Mouse (Mus musculus): ENCODE results near the gene Sncg.
A peak's percentile ranks its signal among the peaks of the same experiment; 100 is the strongest.
"Not testable (repeated sequence)": the region's sequence is repeated elsewhere in the genome, so short reads cannot be mapped to it uniquely, and the experiment has no call there.

Gene Sncg

GRCm38 (mm10) chr14:34370921-34371320, 3.7 kb downstream of the Sncg start:
- no peak for DNase-seq (ENCODE audit: low spot score)

DNA sequence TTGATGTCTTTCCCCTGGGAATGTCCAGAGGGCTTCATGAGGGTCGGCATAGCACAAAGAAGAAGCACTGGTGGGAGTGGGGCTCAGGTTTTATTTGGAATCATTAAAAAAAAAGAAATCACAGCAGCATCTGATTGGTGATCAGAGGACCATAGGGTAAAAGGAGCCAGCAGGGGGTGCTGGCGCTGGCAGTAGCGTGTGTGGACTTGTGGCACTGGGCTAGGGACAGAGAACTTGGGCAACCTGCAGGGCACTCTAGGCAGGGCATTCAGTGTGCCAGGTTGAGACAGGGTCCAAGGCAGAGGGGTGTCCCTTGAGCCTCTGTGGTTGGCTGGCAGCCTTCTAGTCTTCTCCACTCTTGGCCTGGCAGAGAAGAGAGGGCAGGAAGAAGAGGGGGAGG, 4.4 kb downstream of the Sncg start:
- DNase-seq (ENCODE audit: low spot score): no peak

DNA sequence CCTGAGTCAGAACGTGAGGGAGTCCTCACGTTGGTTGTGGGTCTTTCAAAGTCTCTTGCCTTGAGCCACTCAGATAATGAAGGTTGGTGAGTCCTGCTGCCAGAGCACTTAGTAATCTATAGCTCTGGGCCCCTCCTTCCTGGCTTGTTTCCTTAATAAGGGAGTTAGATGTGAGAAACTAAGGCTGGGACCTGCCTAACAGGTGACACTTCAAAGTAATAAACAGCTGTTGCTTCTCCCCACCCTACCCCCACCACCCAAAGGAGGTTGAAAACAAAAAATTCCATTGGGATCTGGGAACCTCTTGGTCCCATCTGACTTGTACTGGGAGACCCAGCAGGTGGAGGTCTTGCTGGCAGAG, 9.5 kb downstream of the Sncg start:
- DNase-seq (ENCODE audit: low spot score): no peak

DNA sequence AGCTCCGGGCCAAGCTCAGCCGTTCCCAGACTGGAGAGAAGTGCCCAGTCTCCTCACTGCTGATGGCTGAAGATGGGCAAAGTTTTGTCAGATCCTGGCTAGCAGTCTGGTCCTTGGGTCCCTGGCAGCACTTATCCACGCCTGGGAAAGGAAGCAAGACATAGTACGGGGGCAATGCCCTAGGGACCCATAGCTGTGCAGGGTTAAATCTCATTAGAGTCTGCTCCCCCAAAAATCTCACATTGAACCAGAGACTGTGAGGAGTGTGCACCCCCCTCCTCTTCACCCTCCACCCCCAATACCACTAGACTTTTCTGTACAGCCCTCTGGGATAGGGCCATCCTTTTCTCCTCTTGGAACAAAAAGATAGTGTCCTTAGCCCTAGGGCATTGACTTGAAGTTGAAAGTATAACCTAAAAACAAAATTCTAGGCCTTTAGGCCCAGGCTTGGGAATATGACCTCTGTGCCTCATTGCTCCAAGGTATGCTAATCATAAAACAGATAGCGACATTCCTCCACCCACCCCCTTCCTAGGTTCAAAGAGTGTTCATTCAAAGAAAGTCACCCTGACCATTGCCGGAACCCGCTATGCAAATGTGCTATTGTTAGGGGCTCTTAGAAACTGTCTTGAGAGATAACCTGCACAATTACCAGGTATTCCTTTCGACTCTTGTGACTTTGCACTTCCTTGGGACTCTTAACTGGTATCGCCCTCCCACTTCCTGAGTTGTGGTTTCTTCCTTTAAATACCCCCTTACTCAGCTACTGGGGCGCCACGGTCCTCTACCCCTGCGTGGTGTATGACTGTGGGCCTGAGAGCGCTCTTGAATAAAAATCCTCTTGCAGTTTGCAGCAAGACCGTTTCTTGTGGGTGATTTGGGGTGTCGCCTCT, 10.1 kb downstream of the Sncg start:
- DNase-seq (ENCODE audit: low spot score): not testable (repeated sequence)

- peak; percentile 39 for DNase-seq (ENCODE audit: low spot score)
These were observed 10.9 kb downstream of the Sncg start for GRCm38 (mm10) chr14:34363490-34364253.

DNA sequence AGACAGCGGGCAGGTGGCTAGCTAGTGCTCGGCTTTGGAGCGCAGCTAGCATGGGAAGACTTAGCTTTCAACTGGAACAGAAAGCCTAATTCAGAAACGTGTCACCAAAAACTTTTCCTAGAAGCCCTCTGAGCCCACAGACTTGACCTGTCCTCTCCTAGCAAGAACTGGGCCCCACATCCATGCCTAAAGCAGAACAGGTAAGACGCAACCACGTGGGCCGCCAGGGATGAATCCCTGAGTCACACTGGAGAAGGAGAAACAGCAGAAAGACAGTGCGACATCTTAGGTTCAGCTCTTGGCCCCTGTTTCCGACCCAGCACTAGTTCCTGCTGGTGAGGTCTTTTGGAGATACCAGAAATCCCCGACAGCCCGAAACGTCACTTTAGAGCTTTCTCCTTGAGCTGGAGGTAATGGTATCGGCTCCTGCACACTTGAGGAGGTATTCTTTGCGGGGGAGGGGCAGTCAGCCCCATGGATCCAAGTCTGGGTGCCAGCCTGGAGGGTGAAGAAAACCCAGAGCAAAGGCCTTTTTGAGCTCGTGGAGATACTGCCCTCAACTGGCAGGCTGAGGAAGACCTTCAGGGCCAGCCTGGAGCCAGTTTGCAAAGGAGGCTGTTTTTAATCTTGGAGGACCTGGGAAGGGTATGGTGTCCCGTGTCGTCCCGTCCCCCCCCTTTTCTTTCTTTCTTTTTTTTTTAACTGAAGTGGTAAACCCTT, 11.7 kb downstream of the Sncg start:
- no peak for DNase-seq (ENCODE audit: low spot score)

DNA sequence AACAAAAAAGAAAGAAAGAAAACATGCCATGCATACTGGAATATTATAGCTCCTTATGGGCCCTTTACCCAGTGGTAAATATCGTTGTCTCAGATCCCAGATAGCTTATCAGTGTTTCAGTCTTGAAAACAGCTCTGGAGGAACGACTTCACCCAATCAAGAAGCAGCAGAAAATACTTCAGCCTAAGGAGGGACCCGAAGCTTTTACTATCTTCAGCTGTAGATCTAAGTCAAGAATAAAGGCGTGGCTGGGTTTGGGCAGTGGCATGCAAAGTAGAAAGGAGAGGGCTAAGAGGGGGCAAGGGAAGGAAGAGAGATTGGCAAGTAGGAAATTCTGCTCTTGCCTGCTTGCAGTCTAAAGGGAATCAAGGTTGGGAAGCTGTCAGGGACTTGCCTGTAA, 12.5 kb downstream of the Sncg start:
- no peak for DNase-seq (ENCODE audit: low spot score)

DNA sequence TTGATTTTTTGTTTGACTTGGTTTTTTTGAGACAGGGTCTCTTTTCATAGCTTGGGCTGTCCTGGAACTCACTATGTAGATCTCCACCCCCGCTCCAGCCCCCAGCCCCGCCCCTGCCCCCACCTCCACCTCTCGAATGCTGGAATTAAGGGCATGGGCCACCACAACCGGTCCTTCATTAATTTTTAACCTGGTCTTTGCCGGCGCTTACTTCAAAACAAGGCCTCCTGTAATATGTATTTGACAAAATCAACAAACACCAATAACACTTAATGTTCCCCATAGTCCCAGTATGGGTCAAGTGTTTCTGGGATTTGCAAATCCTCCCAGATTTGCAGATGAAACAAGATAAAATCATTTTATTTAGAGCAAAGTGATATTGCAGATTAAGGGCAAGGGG, 14.3 kb downstream of the Sncg start:
- DNase-seq (ENCODE audit: low spot score): no peak

- no peak for DNase-seq (ENCODE audit: low spot score)
These were observed 14.8 kb downstream of the Sncg start for GRCm38 (mm10) chr14:34359676-34360244.

DNA sequence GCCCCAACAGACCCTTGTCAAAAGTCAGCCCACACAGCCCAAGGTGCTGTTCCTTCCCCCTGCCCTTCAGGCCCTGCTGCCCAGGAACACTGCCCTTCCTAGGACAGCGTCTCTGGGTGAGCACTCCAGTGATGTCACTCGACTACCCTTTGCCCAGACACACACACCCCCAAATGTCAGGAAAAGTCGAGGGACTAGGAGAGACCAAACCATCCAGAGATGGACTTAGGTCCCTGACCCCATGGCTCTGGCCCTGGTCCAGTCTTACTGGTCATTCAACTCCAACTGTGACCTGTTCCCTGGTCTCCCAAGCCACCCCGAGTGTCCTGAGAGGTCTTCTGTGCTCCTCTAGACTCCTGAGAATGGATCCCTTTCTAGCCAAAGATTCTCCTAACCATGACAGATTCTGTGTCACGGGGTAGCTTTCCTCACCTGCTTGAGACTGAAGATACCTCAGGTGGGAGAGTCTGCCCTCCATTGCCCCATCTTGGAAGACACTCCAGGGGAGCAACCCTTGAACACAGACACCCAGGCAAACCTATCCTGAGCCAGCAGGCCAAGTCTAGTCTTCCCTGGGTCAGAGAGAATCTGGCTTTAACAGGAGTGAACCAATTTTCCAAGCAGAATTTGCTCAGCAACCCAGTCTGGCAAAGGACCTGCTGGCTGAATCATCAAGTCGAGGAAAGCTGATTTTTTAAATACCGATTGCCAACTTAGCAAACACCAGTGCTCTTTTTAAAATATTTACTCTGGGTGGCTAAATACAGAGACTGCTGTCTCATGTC, 16.7 kb downstream of the Sncg start:
- DNase-seq (ENCODE audit: low spot score): no peak

GRCm38 (mm10) chr14:34355301-34355700, 19.3 kb downstream of the Sncg start, which contains the start of gene Fam25c:
Gene Fam25c (minus strand): TSS chr14:34355433.
- no peak for DNase-seq (ENCODE audit: low spot score)

DNA sequence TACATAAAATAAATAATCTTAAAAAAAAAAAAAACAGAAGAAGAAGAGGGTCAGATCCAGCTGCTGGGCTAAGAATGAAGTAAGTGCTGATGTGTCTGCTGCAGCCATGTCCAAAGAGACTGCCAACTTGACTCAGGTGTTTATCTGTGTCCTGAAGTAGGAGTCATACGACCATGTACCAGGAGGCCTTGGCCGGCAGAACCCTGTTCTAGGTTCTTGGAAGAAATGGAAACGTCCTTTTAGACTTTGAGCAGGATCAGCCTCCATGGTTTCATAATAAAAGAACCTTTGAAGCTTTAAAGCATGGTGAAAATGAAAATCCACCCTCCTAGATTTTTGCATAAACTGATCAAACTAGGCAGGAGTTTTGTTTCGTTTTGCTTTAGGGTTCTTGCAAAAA, 20.1 kb downstream of the Sncg start:
- DNase-seq (ENCODE audit: low spot score): no peak

DNA sequence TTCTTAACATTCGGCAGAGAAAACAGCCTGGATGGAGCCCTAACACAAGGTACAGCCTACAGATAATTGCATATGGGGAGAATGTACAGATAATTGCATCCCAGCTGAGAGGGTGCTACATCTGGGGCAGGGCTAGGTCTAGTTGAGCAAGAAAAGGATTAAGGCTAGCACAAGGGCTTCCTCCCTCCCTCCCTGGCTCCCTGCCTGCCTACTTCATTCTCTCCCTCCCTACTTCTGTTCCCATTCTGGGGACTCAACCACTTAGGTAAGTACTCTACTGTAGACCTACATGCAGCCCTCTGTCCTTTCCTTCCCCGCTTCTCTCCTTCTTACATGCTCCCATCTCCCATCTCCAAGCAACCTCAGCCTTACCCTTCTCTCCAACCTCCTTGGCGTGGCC, 21.3 kb downstream of the Sncg start:
- DNase-seq (ENCODE audit: low spot score): no peak

DNA sequence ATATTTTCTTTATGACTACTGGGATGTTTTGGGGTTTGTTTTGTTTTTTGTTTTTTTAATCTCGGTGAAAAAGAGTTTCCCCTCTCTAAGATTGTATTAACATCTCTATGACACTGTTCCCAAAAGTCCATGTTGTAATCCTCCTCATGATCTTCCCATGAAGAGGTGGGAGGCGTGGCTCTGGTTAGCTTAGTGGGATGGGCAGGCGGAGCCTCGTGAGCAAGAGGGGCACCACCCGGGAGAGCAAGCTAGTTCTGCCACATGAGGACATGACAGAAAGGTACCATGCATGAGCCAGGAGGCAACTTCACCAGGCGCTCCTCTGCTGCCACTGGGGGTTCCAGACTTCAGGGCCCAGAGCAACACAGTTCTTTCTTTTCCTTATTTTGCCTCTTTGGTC, 22.1 kb downstream of the Sncg start:
- DNase-seq (ENCODE audit: low spot score): no peak

DNA sequence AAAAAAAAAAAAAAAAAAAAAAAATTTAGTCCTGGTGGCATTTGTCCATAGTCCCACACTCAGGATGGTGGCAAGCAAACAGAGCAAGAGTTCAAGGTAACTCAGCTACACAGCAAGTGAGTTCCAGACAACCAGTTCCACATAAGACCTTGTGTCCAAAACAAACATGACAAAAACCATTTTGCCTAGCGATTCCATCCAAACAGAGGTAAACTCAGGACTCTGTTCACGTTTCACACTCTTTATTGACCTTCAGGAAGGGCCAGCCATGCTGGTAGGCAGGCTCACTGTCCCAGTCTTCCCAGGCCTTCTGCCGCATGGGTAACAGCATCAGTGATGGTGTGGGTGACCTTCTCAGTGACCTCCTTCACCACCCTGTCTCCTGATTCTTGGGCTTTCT, 22.9 kb downstream of the Sncg start:
- DNase-seq (ENCODE audit: low spot score): no peak

GRCm38 (mm10) chr14:34349007-34349406, 25.6 kb downstream of the Sncg start:
- DNase-seq (ENCODE audit: low spot score): no peak

- no peak for DNase-seq (ENCODE audit: low spot score)
These were observed 26.3 kb downstream of the Sncg start for GRCm38 (mm10) chr14:34348301-34348700.

DNA sequence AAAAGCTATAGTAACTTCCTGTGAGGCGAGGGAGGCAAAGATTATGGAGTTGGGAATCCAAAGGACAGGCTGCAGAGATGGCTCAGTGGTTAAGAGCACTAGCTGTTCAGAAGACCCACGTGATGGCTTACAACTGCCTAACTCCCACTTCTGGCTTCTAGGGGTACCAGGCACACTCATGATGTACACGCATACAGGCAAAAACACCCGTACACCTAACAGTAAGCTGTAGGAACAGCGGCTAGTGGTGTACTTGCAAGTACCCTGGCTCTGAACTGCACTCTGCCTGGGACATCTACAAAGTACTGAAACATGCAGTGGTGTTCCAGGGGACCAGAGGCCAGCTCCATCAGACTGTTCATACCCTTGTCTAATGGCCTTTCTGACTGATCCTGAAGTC, 27.5 kb downstream of the Sncg start:
- no peak for DNase-seq (ENCODE audit: low spot score)

DNA sequence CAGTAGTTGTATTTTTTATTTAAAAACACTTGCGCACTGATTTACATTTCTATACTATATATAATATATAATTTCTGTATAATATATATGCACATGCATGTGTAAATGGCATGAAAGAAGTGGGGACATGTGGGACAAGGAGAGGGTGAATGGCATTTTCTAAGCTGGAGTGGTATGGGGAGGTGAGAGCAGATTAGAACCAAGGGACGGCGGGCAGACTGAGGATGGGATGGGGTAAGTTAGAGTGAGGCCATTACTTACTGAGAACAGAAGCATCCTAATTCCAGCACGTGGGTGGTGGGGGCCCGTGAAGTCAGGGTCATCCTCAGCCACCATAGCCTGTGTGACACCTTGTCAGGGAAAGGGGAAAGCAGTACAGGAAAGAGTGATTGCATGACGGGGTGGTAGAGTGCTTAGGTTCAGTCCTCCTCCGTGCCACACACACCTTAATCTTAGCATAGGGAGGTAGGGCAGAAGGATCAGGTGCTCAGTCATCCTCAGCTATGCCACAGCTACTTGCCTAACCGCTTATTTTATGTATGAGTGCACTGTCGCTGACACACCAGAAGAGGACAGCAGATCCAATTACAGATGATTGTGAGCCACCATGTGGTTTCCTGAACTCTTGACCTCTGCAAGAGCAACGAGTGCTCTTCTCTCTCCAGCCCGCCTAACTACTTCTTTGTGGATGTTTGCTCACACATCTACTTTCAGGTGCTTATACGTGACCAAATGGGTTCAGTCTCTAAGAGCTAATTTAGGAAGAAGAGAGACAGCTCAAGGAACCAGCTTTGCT, 28.6 kb downstream of the Sncg start:
- no peak for DNase-seq (ENCODE audit: low spot score)

DNA sequence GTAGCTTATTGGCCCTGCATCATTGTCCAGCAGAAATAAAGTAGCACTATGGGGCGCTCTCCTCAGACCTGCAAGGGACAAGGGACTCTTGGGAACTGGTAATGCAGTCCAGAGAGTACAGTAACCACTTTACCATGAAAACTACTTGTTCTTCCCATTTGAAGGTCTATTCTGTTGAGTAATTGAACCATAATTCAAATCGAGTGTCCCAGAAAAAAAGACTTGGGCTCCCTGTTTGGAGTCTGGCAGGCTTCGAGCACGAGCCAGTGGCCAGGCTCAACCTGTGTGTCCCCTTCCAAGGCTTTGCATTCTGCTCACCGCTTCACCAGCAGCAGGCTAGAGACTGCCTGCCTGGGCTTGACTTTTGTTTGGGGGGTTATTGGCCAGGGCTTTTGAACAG, 30.2 kb downstream of the Sncg start:
- no peak for DNase-seq (ENCODE audit: low spot score)

GRCm38 (mm10) chr14:34343078-34343477, 31.5 kb downstream of the Sncg start:
- no peak for DNase-seq (ENCODE audit: low spot score)

Data from urinary bladder, postnatal 10 days (tissue).